Mouse (Mus musculus) cortical plate, adult 2 months (tissue): ENCODE measurements around the gene Arntl.

ENCODE experiments used
- CTCF ChIP-seq: fragments of 200-500 bp; IDR thresholded peaks from 2 replicates; pipeline ENCODE4 v1.5.1; 2011; ENCODE audit warnings: mild to moderate bottlenecking, control low read depth, low read length; ENCODE audit not compliant: insufficient read depth; ENCODE audit errors: extremely low read depth
- POLR2A ChIP-seq: fragments of 200-500 bp; IDR thresholded peaks from 2 replicates; pipeline ENCODE4 v1.6.1; 2011; ENCODE audit warnings: mild to moderate bottlenecking, low read length, control low read depth; ENCODE audit not compliant: insufficient read depth; ENCODE audit errors: extremely low read depth

DNA sequence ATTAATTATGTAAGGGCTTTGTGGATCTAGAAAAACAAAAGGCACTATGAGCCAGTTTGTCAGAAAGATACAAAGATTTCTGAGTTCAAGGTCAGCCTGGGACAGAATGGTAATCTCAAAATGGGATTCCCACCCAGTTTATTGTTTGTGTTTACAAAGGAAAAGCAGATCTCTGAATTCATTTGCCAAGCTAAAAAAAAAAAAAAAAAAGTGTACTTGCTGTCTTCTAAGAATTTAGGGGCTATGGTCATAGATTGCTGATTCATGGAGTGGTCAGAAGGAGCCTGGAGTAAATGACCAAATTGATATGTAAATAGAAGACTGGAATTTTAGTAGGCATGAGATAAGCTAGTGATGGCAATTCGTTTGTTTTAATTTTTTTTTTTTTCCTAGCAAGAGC lies 112.9 kb downstream of the Arntl start:
- TF ChIP-seq CTCF (no peak), POLR2A (no peak)
